Mouse (Mus musculus): Measurements from ENCODE around the gene Gatc.

DNA sequence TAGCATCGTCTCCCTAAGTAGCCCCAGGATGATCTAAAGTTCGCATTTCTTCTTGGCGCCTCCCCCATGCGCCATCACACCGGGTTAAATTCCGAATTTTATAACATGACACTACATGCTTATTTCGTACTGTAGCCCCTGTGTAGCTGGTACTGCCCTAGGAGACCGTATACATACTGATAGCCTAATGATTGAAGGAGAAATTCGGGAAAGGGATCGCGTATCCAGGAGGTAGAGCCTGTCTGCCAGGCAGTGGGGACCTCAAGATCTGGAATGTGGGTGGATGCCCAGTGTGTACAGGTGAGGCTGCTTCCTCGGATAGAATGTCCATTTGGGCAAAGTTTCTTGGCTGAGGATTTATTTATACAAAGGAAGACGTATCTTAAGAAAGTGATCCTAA, 39.4 kb downstream of the Gatc start:
- no peak for TF ChIP-seq CTCF (IDR thresholded peaks at IDR 0.05; ENCODE audit: low read depth, low read length)
- TF ChIP-seq GATA1 (IDR thresholded peaks at IDR 0.05; ENCODE audit: borderline replicate concordance, low read length), result no peak

Data from G1E (cell line).